Mouse (Mus musculus): Measurements from ENCODE around the gene Olfr706.

- no peak for TF ChIP-seq POLR2A (IDR thresholded peaks at IDR 0.05; ENCODE audit: borderline replicate concordance, insufficient read depth, low read length)
- TF ChIP-seq CTCF (IDR thresholded peaks at IDR 0.05; ENCODE audit: borderline replicate concordance, insufficient read depth, low read depth, low read length): no peak
These were observed 19.7 kb upstream of the Olfr706 start, which contains the start of gene Olfr1532-ps1 for GRCm38 (mm10) chr7:106907676-106908075.
